In genomic region chr16:23181487-23181886, GRCm38 (mm10) we compare ENCODE assay signal across 20 mouse cellular contexts. TPM values are rescaled to one million over a fixed set of nuclear protein-coding genes. Genes with fewer than 3 reads are reported as not detected.
DNase-seq lines count a peak whose midpoint lies in the region; ATAC-seq and TF ChIP-seq lines count a peak whose summit lies in the region.
"Had no signal": no experiment of that assay in that cellular context is flagged by ENCODE, and none has a peak within 500 bp of the region (broad histone marks: within the 10 kb centered on the region; RNA-seq: fewer than 3 reads in every experiment).

No protein-coding gene starts in this region.

- peak; percentile 49 for DNase-seq in thymus, adult 2 months
- no peak for DNase-seq in thymus, postnatal 4 days
- DNase-seq in kidney, adult 18-20 months, result no peak
- no peak for DNase-seq in Muller cell, postnatal 12 days (ENCODE audit: inconsistent ontology term)
- no peak for DNase-seq in neural tube, embryonic 10.5 days (ENCODE audit: extremely low spot score, low spot score)
- DNase-seq: cerebellum, adult 9-11 months; gastrocnemius, postnatal 10 days; kidney, postnatal 10 days; layer of hippocampus, postnatal 36 days had no signal

- no peaks in the 10 kb centered on the region for H3K27me3 ChIP-seq in thymus, adult 2 months (ENCODE audit: control insufficient read depth, insufficient read depth, low read length)
- H3K27me3 ChIP-seq: embryonic facial prominence, embryonic 12.5 days; heart, embryonic 15.5 days; limb, embryonic 12.5 days; lung, embryonic 15.5 days had no signal

- ATAC-seq in megakaryocyte progenitor cell, adult 5-6 weeks (replicated peaks; ENCODE audit: poor library complexity), result peak; percentile 49
- ATAC-seq: hindbrain, embryonic 16.5 days had no signal

- TF ChIP-seq CTCF in thymus, adult 2 months (IDR thresholded peaks at IDR 0.05; ENCODE audit: borderline replicate concordance, control insufficient read depth, extremely low read depth, insufficient read depth, low read length, poor library complexity), result no peak
- TF ChIP-seq CTCF in bone marrow macrophage, adult 2 months (IDR thresholded peaks at IDR 0.05; ENCODE audit: low read depth, low read length), result no peak

- WGBS in thymus, adult 2 months, result 9% methylated on average over 3 of the region's 3 CpGs

- no peak overlapping the region for H3K4me3 ChIP-seq in thymus, adult 2 months (ENCODE audit: control insufficient read depth, insufficient read depth, low read length)
- H3K4me3 ChIP-seq in bone marrow macrophage, adult 2 months (ENCODE audit: insufficient read depth, low read length), result no peak overlapping the region
- H3K4me3 ChIP-seq: embryonic facial prominence, embryonic 12.5 days; heart, embryonic 15.5 days; limb, embryonic 12.5 days; lung, embryonic 15.5 days had no signal

- TF ChIP-seq POLR2A in thymus, adult 2 months (IDR thresholded peaks at IDR 0.05; ENCODE audit: control insufficient read depth, extremely low read depth, insufficient read depth, low read length, poor library complexity), result no peak
- TF ChIP-seq POLR2A in bone marrow macrophage, adult 2 months (IDR thresholded peaks at IDR 0.05; ENCODE audit: borderline replicate concordance, low read depth, low read length), result no peak

- no peaks in the 10 kb centered on the region for H3K36me3 ChIP-seq in thymus, adult 2 months (ENCODE audit: control insufficient read depth, insufficient read depth, low read length)
- H3K36me3 ChIP-seq: embryonic facial prominence, embryonic 12.5 days; heart, embryonic 15.5 days; limb, embryonic 12.5 days; lung, embryonic 15.5 days had no signal

- peaks cover 38% of the 10 kb centered on the region for H3K4me1 ChIP-seq in thymus, adult 2 months (replicated peaks; ENCODE audit: control insufficient read depth, insufficient read depth, low read length)
- peaks cover 33% of the 10 kb centered on the region for H3K4me1 ChIP-seq in bone marrow macrophage, adult 2 months (ENCODE audit: control insufficient read depth, insufficient read depth, low read length)
- H3K4me1 ChIP-seq: embryonic facial prominence, embryonic 12.5 days; heart, embryonic 15.5 days; limb, embryonic 12.5 days; lung, embryonic 15.5 days had no signal

- H3K27ac ChIP-seq in thymus, adult 2 months (ENCODE audit: control insufficient read depth, insufficient read depth, low read length), result no peak overlapping the region; the same call in 1 of the 2 replicates
- H3K27ac ChIP-seq in bone marrow macrophage, adult 2 months (ENCODE audit: insufficient read depth, low read depth, low read length), result peak overlapping the region; percentile 93
- H3K27ac ChIP-seq: embryonic facial prominence, embryonic 12.5 days; heart, embryonic 15.5 days; limb, embryonic 12.5 days; lung, embryonic 15.5 days had no signal

RNA-seq across cellular contexts. Expression of gene Adipoq, which starts 35.2 kb away (rescaled TPM):
- polyA plus RNA-seq in thymus, adult 2 months (2012; rRNA removed), result 52.4 and 61.3 TPM in 2 replicates
- not detected in 2 replicates for polyA plus RNA-seq in bone marrow macrophage, adult 2 months (2012; ENCODE audit: insufficient read depth, insufficient read length, missing spikeins)
- total RNA-seq in megakaryocyte progenitor cell, adult 5-6 weeks (2015), result not detected in 2 replicates
- total RNA-seq in megakaryocyte progenitor cell, adult 5-6 weeks (2017), result not detected in 2 replicates
- total RNA-seq: layer of hippocampus, postnatal 36 days; MEL; midbrain, postnatal 0 days had no signal
- polyA plus RNA-seq: embryonic facial prominence, embryonic 12.5 days; forebrain, embryonic 11.5 days; heart, embryonic 15.5 days; hindbrain, embryonic 16.5 days; limb, embryonic 12.5 days; midbrain, postnatal 0 days; stomach, embryonic 14.5 days had no signal

RNA-seq across cellular contexts. Expression of gene St6gal1, which starts 43.1 kb away (rescaled TPM):
- 30.7 and 33.2 TPM in 2 replicates for polyA plus RNA-seq in thymus, adult 2 months (2012; rRNA removed)
- 66.4 and 77.2 TPM in 2 replicates for polyA plus RNA-seq in bone marrow macrophage, adult 2 months (2012; ENCODE audit: insufficient read depth, insufficient read length, missing spikeins)
- 0.05 and 0.37 TPM in 2 replicates for total RNA-seq in megakaryocyte progenitor cell, adult 5-6 weeks (2015)
- 0.03 and 1.2 TPM in 2 replicates for total RNA-seq in megakaryocyte progenitor cell, adult 5-6 weeks (2017)
- total RNA-seq: MEL had no signal

RNA-seq across cellular contexts. Expression of gene Rfc4, which starts 54.0 kb away (rescaled TPM):
- polyA plus RNA-seq in thymus, adult 2 months (2012; rRNA removed), result 2.6 and 3.4 TPM in 2 replicates
- polyA plus RNA-seq in bone marrow macrophage, adult 2 months (2012; ENCODE audit: insufficient read depth, insufficient read length, missing spikeins), result 10.6 and 14.5 TPM in 2 replicates
- total RNA-seq in megakaryocyte progenitor cell, adult 5-6 weeks (2015), result 195 and 224 TPM in 2 replicates
- total RNA-seq in megakaryocyte progenitor cell, adult 5-6 weeks (2017), result 72.3 and 90.3 TPM in 2 replicates

Comparison
In these comparisons a context has a peak if more than half of its experiments do, and no peak if none do; other contexts are left out.
1. RNA of gene Adipoq, which starts 35.2 kb away (polyA plus RNA-seq): 52.4 to 61.3 TPM in thymus, adult 2 months; not detected in bone marrow macrophage, adult 2 months; every median in the first group is over 10 times any median in the second.